Mouse (Mus musculus) embryonic fibroblast, embryonic 13.5 days (primary cell): ENCODE measurements around the gene Relch.

ENCODE experiments used
- CTCF ChIP-seq: IDR thresholded peaks from 2 replicates; pipeline ENCODE4 v1.5.1; 2011; ENCODE audit warnings: mild to moderate bottlenecking, control low read depth, low read length, moderate library complexity, borderline replicate concordance; ENCODE audit not compliant: insufficient read depth
- POLR2A ChIP-seq: IDR thresholded peaks from 2 replicates; pipeline ENCODE4 v1.6.1; 2011; ENCODE audit warnings: low read depth, mild to moderate bottlenecking, control low read depth, low read length, moderate library complexity

GRCm38 (mm10) chr1:105712822-105713221, 49.2 kb downstream of the Relch start:
- no peak for TF ChIP-seq CTCF
- no peak for TF ChIP-seq POLR2A
